Mouse (Mus musculus) midbrain, postnatal 0 days (tissue): ENCODE data around the gene Rhog. TPM values are rescaled to one million over a fixed set of nuclear protein-coding genes. Genes with fewer than 3 reads are reported as not detected.

ENCODE experiments used
- ATAC-seq: fragments of 200-750 bp; cut with Nextera tagmentation; 2 replicates; pipeline ENCODE4 v1.8.0; 2017; ENCODE audit warnings: moderate number of reproducible peaks, mild to moderate bottlenecking, moderate TSS enrichment, moderate library complexity; ENCODE audit not compliant: low FRiP score
- DNase-seq: peaks from one replicate; pipeline ENCODE4 v3.0.0-alpha.2; 2015; ENCODE audit warnings: low spot score
- H3K27ac ChIP-seq: fragments of 300-500 bp; sonication (generic); 2 replicates; pipeline ENCODE4 v1.5.1; 2014; ENCODE audit warnings: low read depth, mild to moderate bottlenecking, low read length, mixed read lengths
- H3K27me3 ChIP-seq: fragments of 300-500 bp; sonication (generic); 2 replicates; pipeline ENCODE4 v1.6.1; 2014; ENCODE audit warnings: low read length, control low read depth, mixed read lengths; ENCODE audit not compliant: insufficient read depth
- H3K36me3 ChIP-seq: fragments of 300-500 bp; sonication (generic); 2 replicates; pipeline ENCODE4 v1.6.1; 2014; ENCODE audit warnings: low read length, control low read depth, mixed read lengths; ENCODE audit not compliant: insufficient read depth
- H3K4me1 ChIP-seq: fragments of 300-500 bp; sonication (generic); 2 replicates; pipeline ENCODE4 v1.6.1; 2014; ENCODE audit warnings: mild to moderate bottlenecking, control low read depth, antibody characterized with exemption, low read length, mixed read lengths; ENCODE audit not compliant: insufficient read depth
- H3K4me2 ChIP-seq: fragments of 300-500 bp; sonication (generic); 2 replicates; pipeline ENCODE4 v1.6.1; 2014; ENCODE audit warnings: low read depth, mild to moderate bottlenecking, low read length, mixed read lengths; ENCODE audit not compliant: poor library complexity, severe bottlenecking
- H3K4me3 ChIP-seq: fragments of 300-500 bp; sonication (generic); 2 replicates; pipeline ENCODE4 v1.5.1; 2014; ENCODE audit warnings: low read depth, mild to moderate bottlenecking, low read length, moderate library complexity
- H3K9ac ChIP-seq: fragments of 300-500 bp; sonication (generic); replicated peaks from 2 replicates; pipeline ENCODE4 v1.6.1; 2014; ENCODE audit warnings: mild to moderate bottlenecking, low read length, moderate library complexity, mixed read lengths; ENCODE audit not compliant: poor library complexity, severe bottlenecking
- H3K9me3 ChIP-seq: fragments of 300-500 bp; sonication (generic); 2 replicates; pipeline ENCODE4 v1.6.1; 2016; ENCODE audit warnings: low read length, control low read depth
- CTCF ChIP-seq: IDR thresholded peaks from 2 replicates; pipeline ENCODE4 v1.5.1; 2016; ENCODE audit warnings: antibody characterized with exemption, mild to moderate bottlenecking
- WGBS: fragments of 180-500 bp; shearing (Covaris S2); extraction: QIAGEN DNeasy Blood & Tissue Kit; methylation state at CpG from one replicate; pipeline ENCODE4 v1.1.7; 2014; 5-methylcytosine and 5-hydroxymethylcytosine counted together
- polyA plus RNA-seq: library from polyadenylated mRNA; unstranded; fragments of >200 nt; fragmentation: Nextera tagmentation; extraction: Ambion mirVana; gene quantifications from 2 replicates; pipeline ENCODE4 v1.2.1, GENCODE M21; 2015
- total RNA-seq: library from RNA; depleted of rRNA; stranded (reverse); fragments of >200 nt; gene quantifications from 2 replicates; pipeline ENCODE4 v1.2.3, GENCODE M21; 2014; rRNA removed

The Rhog gene
- total RNA-seq (11.0 and 11.3 TPM in 2 replicates), polyA plus RNA-seq (15.8 and 17.2 TPM in 2 replicates)

DNA sequence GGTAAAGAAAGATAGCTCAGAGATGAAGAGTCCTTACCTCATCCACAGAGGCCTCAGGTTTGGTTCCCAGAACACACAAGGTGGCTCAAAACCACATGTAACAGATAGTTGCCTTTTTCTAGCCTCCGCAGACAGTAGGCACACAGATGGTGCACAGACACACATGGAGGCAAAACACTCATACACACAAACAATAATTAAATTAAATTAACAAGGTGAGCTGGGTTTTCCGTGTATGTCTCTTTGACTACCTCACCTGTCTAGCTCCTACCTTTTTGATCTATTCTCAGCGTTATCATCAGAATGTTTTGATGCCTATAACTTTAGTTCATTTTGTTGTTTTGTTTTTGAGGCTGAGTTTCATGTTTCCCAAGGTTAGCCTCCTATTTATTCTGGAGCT lies at the start of gene Rhog:
TSS of gene Rhog (minus strand) at position 101 of the 400 bp plus-strand sequence.
- 83% methylated on average over 3 of the region's 3 CpGs for WGBS
- H3K9ac ChIP-seq: no peak within 1 kb of the TSS
- ATAC-seq: no peak

GRCm38 (mm10) chr7:102305596-102305995 lies 49.7 kb upstream of the Rhog start:
- no peak for ATAC-seq
- no peak for DNase-seq
- TF ChIP-seq CTCF: no peak
- 92% methylated on average over 2 of the region's 2 CpGs for WGBS
- H3K4me2 ChIP-seq: no peak overlapping the region
- no peak overlapping the region for H3K4me3 ChIP-seq
- no peaks in the 10 kb centered on the region for H3K27me3 ChIP-seq
- no peak overlapping the region for H3K27ac ChIP-seq
- no peaks in the 10 kb centered on the region for H3K4me1 ChIP-seq
- H3K36me3 ChIP-seq: no peaks in the 10 kb centered on the region
- no peaks in the 10 kb centered on the region for H3K9me3 ChIP-seq
- H3K9ac ChIP-seq: no peak overlapping the region

More for the DNA sequence above, at the start of gene Rhog:
- Histone ChIP-seq H3K36me3 (no peaks in the 10 kb centered on the region), H3K4me1 (no peaks in the 10 kb centered on the region), H3K27me3 (no peaks in the 10 kb centered on the region), H3K27ac (no peak within 1 kb of the TSS), H3K9me3 (no peaks in the 10 kb centered on the region), H3K4me3 (no peak within 1 kb of the TSS), H3K4me2 (no peak within 1 kb of the TSS)
- no peak for TF ChIP-seq CTCF
- no peak for DNase-seq

- no peak overlapping the region for H3K27ac ChIP-seq
- H3K9ac ChIP-seq: no peak overlapping the region
- no peaks in the 10 kb centered on the region for H3K27me3 ChIP-seq
- DNase-seq (no peak), ATAC-seq (no peak)
- no peaks in the 10 kb centered on the region for H3K36me3 ChIP-seq
- no peaks in the 10 kb centered on the region for H3K9me3 ChIP-seq
- H3K4me3 ChIP-seq: no peak overlapping the region
- 97% methylated on average over 4 of the region's 4 CpGs for WGBS
- TF ChIP-seq CTCF: no peak
- H3K4me1 ChIP-seq: no peaks in the 10 kb centered on the region
- H3K4me2 ChIP-seq: no peak overlapping the region
Observed at GRCm38 (mm10) chr7:102302471-102302870, 46.6 kb upstream of the Rhog start.

DNA sequence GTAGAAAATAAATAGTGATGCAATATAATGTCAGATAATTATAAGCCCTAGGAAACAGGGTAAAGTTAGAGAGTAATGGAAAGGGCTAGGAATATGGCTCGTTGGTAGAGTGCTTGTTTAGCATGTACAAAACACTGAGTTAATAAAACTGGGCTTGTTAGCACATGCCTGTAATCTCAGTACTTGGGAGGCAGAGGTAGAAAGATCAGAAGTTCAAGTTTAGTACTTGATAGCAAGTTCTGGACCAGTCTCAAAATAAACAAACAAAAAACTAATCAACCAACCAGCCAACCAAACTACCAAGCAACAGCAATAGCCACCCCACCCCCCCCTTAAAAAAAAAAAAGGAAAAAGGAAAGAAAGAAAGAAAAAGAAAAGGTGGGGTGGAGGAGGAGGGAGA lies 44.9 kb upstream of the Rhog start:
- TF ChIP-seq CTCF: no peak
- H3K27ac ChIP-seq: no peak overlapping the region
- no peaks in the 10 kb centered on the region for H3K4me1 ChIP-seq
- no peak overlapping the region for H3K9ac ChIP-seq
- WGBS: 89% methylated on average over 1 of the region's 1 CpGs
- H3K27me3 ChIP-seq: no peaks in the 10 kb centered on the region
- H3K9me3 ChIP-seq: no peaks in the 10 kb centered on the region
- ATAC-seq (no peak), DNase-seq (no peak)
- H3K4me2 ChIP-seq: no peak overlapping the region
- H3K36me3 ChIP-seq: no peaks in the 10 kb centered on the region
- H3K4me3 ChIP-seq: no peak overlapping the region

DNA sequence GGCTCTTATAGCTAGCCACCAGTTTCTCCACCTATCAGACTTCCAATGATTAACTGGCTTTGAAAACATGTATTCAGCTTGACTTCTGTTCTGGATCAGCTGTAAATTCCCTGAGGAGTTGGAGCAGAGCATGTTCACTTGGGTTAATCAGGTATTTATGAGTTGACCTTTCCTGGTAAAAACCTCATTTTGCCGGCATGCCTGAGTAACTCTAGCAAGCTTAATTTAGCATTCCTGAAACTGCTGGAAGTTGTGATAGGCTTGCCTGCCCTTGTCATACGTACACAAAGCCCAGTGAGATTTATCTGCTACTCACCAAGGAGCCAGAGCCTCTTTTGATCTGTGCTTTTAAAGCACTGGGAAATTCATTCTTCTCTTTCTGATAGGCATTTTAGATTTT lies 37.4 kb upstream of the Rhog start:
- no peak overlapping the region for H3K27ac ChIP-seq
- H3K27me3 ChIP-seq: no peaks in the 10 kb centered on the region
- WGBS: 10% methylated on average over 2 of the region's 2 CpGs
- no peaks in the 10 kb centered on the region for H3K4me1 ChIP-seq
- H3K4me3 ChIP-seq: no peak overlapping the region
- DNase-seq: peak; percentile 13
- no peak for TF ChIP-seq CTCF
- no peak overlapping the region for H3K4me2 ChIP-seq
- no peak for ATAC-seq
- no peaks in the 10 kb centered on the region for H3K36me3 ChIP-seq
- no peak overlapping the region for H3K9ac ChIP-seq
- H3K9me3 ChIP-seq: no peaks in the 10 kb centered on the region

GRCm38 (mm10) chr7:102292228-102292627 lies 36.4 kb upstream of the Rhog start:
- Histone ChIP-seq H3K27me3 (no peaks in the 10 kb centered on the region), H3K36me3 (no peaks in the 10 kb centered on the region), H3K4me1 (no peaks in the 10 kb centered on the region), H3K9ac (no peak overlapping the region), H3K4me2 (no peak overlapping the region), H3K9me3 (no peaks in the 10 kb centered on the region), H3K4me3 (no peak overlapping the region), H3K27ac (no peak overlapping the region)
- ATAC-seq (no peak), DNase-seq (no peak)
- no peak for TF ChIP-seq CTCF
- 94% methylated on average over 3 of the region's 3 CpGs for whole genome bisulfite sequencing
